Mouse (Mus musculus) hindbrain, embryonic 11.5 days (tissue): ENCODE measurements around the gene Stx8. TPM values are rescaled to one million over a fixed set of nuclear protein-coding genes. Genes with fewer than 3 reads are reported as not detected.
A peak's percentile ranks its signal among the peaks of the same experiment; 100 is the strongest.

Experiments used
- ATAC-seq: fragments of 200-750 bp; cut with Nextera tagmentation; 2 replicates; pipeline ENCODE4 v1.8.0; 2017; ENCODE audit warnings: mild to moderate bottlenecking, moderate TSS enrichment, moderate library complexity; ENCODE audit not compliant: low FRiP score
- DNase-seq: peaks from one replicate; pipeline ENCODE4 v3.0.0-alpha.2; 2015; ENCODE audit warnings: low spot score
- H3K27ac ChIP-seq: fragments of 300-500 bp; sonication (generic); 2 replicates; pipeline ENCODE4 v1.5.1; 2014; ENCODE audit warnings: mild to moderate bottlenecking, low read depth, low read length
- H3K27me3 ChIP-seq: fragments of 300-500 bp; sonication (generic); 2 replicates; pipeline ENCODE4 v1.6.1; 2014; ENCODE audit warnings: mild to moderate bottlenecking, low read length, moderate library complexity, mixed read lengths; ENCODE audit not compliant: control insufficient read depth, insufficient read depth
- H3K36me3 ChIP-seq: fragments of 300-500 bp; sonication (generic); 2 replicates; pipeline ENCODE4 v1.6.1; 2014; ENCODE audit warnings: mild to moderate bottlenecking, low read length, moderate library complexity, mixed read lengths; ENCODE audit not compliant: control insufficient read depth, insufficient read depth
- H3K4me1 ChIP-seq: fragments of 300-500 bp; sonication (generic); replicated peaks from 2 replicates; pipeline ENCODE4 v1.6.1; 2014; ENCODE audit warnings: low read length, mixed read lengths; ENCODE audit not compliant: control insufficient read depth, insufficient read depth
- H3K4me2 ChIP-seq: fragments of 300-500 bp; sonication (generic); replicated peaks from 2 replicates; pipeline ENCODE4 v1.6.1; 2014; ENCODE audit warnings: mild to moderate bottlenecking, low read depth, low read length
- H3K4me3 ChIP-seq: fragments of 300-500 bp; sonication (generic); 2 replicates; pipeline ENCODE4 v1.5.1; 2014; ENCODE audit warnings: low read depth, low read length
- H3K9ac ChIP-seq: fragments of 300-500 bp; sonication (generic); 2 replicates; pipeline ENCODE4 v1.6.1; 2014; ENCODE audit warnings: low read depth, low read length
- H3K9me3 ChIP-seq: fragments of 300-500 bp; sonication (generic); 2 replicates; pipeline ENCODE4 v1.6.1; 2016; ENCODE audit warnings: low read length; ENCODE audit not compliant: control insufficient read depth
- WGBS: fragments of 180-500 bp; shearing (Covaris S2); extraction: QIAGEN DNeasy Blood & Tissue Kit; methylation state at CpG from one replicate; pipeline ENCODE4 v1.1.7; 2014; 5-methylcytosine and 5-hydroxymethylcytosine counted together
- polyA plus RNA-seq: library from polyadenylated mRNA; unstranded; fragments of >200 nt; fragmentation: Nextera tagmentation; extraction: Ambion mirVana; gene quantifications from 2 replicates; pipeline ENCODE4 v1.2.1, GENCODE M21; 2014

Gene Stx8
- polyA plus RNA-seq, 1 experiment from 2014 or later: 63.0 TPM

DNA sequence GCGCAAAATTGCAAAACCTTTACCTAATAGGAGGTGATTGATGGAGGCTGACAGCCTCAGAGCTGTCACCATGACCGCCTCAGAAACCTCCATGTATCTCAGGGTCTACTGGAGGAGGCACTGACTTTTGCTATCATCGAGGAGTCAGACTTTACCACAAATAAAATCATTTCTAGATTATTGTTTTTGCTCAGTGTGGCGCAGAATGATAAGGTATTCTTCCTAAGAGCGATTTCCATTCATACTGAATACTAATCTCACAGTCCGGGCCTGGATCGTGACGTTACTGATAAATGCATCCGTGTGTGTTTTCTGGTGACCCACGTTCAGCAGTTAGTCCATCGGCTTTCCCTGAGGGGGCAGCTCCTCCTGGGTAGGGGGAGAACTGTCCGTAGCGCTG lies 153.1 kb downstream of the Stx8 start:
- Histone ChIP-seq H3K4me1 (peaks cover 8% of the 10 kb centered on the region), H3K4me2 (no peak overlapping the region), H3K27me3 (0 out of 2 replicates have a peak, but pooled peaks cover 2% of the 10 kb centered on the region), H3K27ac (no peak overlapping the region), H3K9ac (no peak overlapping the region), H3K4me3 (no peak overlapping the region), H3K9me3 (no peaks in the 10 kb centered on the region), H3K36me3 (no peaks in the 10 kb centered on the region)
- DNase-seq (no peak), ATAC-seq (no peak)
- 77% methylated on average over 13 of the region's 13 CpGs for WGBS

DNA sequence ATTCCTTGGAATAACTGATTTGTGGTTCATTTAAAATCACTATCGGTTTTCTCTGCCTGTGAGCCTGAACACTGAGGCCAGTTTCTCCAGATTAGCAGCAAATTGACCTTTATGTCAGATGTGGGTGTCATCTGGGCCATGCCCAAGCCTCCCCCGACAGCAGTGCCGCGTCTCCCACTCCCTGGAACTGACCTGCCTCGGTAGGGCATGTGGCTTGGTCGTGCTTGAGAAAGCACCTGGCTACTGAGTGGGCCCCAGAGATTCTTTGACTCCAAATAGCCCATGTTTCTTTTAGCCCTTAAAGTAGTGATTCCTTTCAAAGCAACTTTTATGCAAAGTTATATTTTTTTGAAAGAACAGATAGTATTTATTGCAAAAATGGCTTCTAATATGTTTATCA lies 155.3 kb downstream of the Stx8 start:
- peaks cover 6% of the 10 kb centered on the region for H3K4me1 ChIP-seq
- H3K4me2 ChIP-seq: no peak overlapping the region
- no peaks in the 10 kb centered on the region for H3K36me3 ChIP-seq
- no peak overlapping the region for H3K9ac ChIP-seq
- no peaks in the 10 kb centered on the region for H3K9me3 ChIP-seq
- no peak overlapping the region for H3K4me3 ChIP-seq
- WGBS: 25% methylated on average over 6 of the region's 6 CpGs
- DNase-seq (peak; percentile 20), ATAC-seq (no peak)
- H3K27me3 ChIP-seq: no peaks in the 10 kb centered on the region
- no peak overlapping the region for H3K27ac ChIP-seq

DNA sequence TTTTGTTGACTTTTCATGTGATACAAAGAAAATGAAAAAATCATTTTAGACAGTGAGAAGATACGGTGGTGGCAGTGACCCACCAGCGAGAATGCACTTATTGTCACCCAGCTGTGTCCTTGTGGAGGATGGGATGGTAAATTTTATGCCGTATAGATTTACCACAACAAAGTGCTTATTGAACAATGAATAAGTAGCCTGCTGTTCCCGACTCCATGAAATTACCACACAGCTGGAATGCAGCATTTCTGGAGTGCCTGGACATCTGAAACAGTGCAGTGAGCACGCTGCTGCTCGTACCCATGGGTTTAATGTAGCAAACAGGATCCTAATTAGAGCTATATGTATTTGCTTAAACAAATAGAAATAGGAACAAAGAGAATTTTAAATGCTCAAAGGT lies 155.7 kb downstream of the Stx8 start:
- Histone ChIP-seq H3K4me3 (no peak overlapping the region), H3K27ac (no peak overlapping the region), H3K27me3 (no peaks in the 10 kb centered on the region), H3K9me3 (no peaks in the 10 kb centered on the region), H3K4me1 (peaks cover 6% of the 10 kb centered on the region), H3K36me3 (no peaks in the 10 kb centered on the region), H3K4me2 (no peak overlapping the region), H3K9ac (no peak overlapping the region)
- DNase-seq (peak; percentile 26), ATAC-seq (no peak)
- 12% methylated on average over 6 of the region's 6 CpGs for WGBS

DNA sequence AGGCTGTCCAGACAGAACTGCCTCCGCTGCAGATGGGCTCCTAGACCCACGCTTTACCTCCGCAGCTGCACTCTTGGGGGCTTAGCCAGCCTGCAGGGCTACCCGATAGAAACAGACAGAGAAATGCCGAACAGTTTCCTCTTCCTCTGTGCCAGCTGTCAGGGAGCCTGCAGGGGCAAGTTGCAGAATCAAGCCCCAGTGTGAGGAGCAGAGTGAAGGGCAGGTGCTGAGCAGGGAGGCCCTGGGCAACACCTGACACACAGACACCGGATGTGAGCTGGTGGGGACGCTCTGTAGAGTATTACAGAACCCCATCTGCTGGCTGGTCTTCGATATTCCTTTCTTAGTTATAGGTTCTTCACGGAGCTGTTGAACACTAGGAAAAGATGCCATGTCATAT lies 160.1 kb downstream of the Stx8 start:
- no peaks in the 10 kb centered on the region for H3K36me3 ChIP-seq
- H3K4me1 ChIP-seq: peaks cover 3% of the 10 kb centered on the region
- WGBS: 87% methylated on average over 9 of the region's 9 CpGs
- no peaks in the 10 kb centered on the region for H3K27me3 ChIP-seq
- no peak overlapping the region for H3K9ac ChIP-seq
- no peak for DNase-seq
- H3K4me3 ChIP-seq: no peak overlapping the region
- H3K4me2 ChIP-seq: no peak overlapping the region
- no peak overlapping the region for H3K27ac ChIP-seq
- no peak for ATAC-seq
- no peaks in the 10 kb centered on the region for H3K9me3 ChIP-seq

DNA sequence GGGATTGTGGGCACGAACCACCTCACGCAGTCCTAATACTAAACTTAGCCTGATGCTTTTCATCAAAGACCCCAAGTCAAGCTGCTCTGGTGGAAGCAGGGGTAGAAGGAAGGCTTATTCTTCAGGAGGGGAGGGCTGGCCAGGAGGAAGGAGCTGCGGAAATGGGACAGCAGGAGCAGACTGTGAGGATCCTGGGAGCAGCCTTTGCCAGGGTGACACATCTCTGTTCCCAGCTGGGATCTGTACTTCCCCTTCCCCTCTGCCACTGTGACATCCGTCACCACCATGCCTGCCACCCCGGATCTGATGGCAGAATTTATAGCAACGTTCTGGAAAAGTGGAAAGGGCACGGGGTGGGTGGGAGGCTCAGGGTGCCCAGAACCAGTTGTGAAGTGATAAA lies 168.5 kb downstream of the Stx8 start:
- WGBS: 86% methylated on average over 7 of the region's 7 CpGs
- Histone ChIP-seq H3K9ac (no peak overlapping the region), H3K9me3 (no peaks in the 10 kb centered on the region), H3K27ac (no peak overlapping the region), H3K4me1 (no peaks in the 10 kb centered on the region), H3K36me3 (no peaks in the 10 kb centered on the region), H3K4me2 (no peak overlapping the region), H3K4me3 (no peak overlapping the region), H3K27me3 (no peaks in the 10 kb centered on the region)
- DNase-seq (no peak), ATAC-seq (no peak)

DNA sequence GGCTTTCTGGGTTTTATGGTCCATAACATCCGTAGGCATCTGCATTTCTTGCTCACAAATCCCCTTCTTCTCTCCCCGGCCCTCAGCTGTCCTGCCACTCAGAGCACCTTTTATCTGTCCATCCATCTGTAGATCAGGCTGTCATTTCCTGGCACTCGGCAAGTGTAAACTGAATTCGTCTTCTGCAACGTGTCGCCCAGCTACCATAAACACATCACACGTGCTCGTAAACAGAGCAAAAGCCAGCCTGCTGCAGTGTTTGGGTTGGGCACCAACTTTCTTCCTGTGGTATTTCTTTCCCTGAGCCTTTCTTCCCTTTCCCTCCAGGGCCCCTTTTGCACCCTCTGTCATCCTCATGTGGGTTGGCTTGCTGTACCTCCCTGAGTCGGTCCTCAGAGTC lies 169.4 kb downstream of the Stx8 start:
- Histone ChIP-seq H3K9ac (no peak overlapping the region), H3K36me3 (no peaks in the 10 kb centered on the region), H3K9me3 (no peaks in the 10 kb centered on the region), H3K4me3 (no peak overlapping the region), H3K27me3 (no peaks in the 10 kb centered on the region), H3K27ac (no peak overlapping the region), H3K4me1 (no peaks in the 10 kb centered on the region), H3K4me2 (no peak overlapping the region)
- DNase-seq (no peak), ATAC-seq (no peak)
- 68% methylated on average over 9 of the region's 9 CpGs for WGBS

DNA sequence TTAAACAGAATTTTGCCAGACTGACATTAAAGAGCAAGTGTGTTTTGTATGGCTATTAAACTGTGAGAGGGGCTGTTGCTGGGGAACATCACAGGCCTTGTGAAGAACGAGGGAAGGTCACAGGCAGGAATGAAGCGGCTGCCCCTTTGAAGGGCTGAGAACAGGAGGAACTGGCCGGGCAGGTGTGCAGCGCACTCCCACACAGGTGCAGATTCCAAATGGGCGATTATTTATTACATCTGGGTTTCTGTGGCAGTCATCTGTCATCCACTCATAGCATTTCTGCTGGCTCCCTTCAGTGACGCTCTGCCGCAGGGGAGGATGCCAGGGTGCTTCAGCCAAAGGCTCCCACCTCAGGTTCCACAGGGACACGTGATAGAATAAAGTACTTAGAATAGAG lies 170.7 kb downstream of the Stx8 start:
- no peaks in the 10 kb centered on the region for H3K4me1 ChIP-seq
- H3K9me3 ChIP-seq: no peaks in the 10 kb centered on the region
- no peaks in the 10 kb centered on the region for H3K36me3 ChIP-seq
- no peak overlapping the region for H3K4me3 ChIP-seq
- H3K9ac ChIP-seq: no peak overlapping the region
- no peak overlapping the region for H3K27ac ChIP-seq
- H3K27me3 ChIP-seq: no peaks in the 10 kb centered on the region
- DNase-seq: no peak
- 81% methylated on average over 8 of the region's 8 CpGs for WGBS
- no peak overlapping the region for H3K4me2 ChIP-seq
- ATAC-seq: no peak

DNA sequence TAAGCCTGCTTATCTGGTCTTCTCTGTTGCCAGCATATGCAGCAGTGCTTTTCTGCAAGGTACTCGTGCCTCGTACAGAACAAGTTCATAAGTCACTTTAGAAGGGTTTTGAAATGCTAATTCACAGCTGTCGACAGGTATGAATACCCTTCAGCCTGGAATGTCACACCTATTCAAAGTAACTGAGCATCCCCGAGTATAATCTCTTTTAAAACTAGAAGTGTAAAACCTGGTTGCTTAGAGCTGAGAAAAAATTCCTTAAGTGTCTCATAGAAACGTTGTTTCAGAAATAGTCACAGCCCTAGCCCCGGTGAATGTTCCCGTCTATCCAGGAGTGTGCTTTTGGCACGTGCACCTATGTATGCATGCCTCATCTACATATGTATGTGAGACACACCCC lies 176.3 kb downstream of the Stx8 start:
- Histone ChIP-seq H3K9ac (no peak overlapping the region), H3K9me3 (no peaks in the 10 kb centered on the region), H3K4me1 (peaks cover 26% of the 10 kb centered on the region), H3K4me2 (no peak overlapping the region), H3K4me3 (no peak overlapping the region), H3K36me3 (no peaks in the 10 kb centered on the region), H3K27me3 (no peaks in the 10 kb centered on the region), H3K27ac (no peak overlapping the region)
- no peak for ATAC-seq
- 43% methylated on average over 8 of the region's 8 CpGs for WGBS
- no peak for DNase-seq

DNA sequence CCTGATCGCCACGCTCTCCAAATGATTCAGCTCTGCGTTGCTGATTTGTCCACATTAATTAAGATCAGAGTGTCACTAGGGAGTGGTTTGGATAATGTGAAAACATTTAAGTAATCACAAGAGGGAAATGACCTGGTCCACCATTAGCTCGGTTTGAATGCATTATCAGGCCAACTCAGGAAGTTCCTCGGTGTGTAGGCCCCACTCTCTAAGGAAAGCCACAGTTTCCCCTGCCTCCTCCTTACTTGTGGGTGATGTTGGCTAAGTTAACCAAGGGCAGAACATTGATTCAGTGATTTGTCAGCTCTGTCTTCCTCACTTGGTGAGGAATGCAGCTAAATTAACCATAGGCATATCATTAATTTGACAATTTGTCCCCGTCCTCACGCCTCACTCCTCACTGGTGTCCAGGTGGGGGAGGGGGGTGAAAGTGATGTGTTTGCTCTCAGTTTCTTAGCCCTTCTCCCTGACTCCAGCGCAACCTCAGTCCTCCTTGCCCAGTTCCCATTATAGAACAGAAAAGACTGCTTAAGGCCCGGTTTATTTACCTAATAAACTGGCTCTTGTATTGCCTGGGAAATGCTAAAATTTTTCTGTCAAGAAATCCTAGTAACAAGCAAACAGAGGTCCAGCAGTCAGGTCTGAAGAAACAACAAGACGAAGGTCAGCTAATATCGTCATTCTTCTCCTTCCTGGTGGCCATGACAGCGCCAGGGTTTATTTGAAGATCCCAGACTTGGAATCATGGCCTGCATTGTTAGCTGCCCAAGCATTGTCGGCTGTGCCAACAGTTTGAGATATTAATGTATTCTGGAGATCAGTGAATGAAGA lies 178.5 kb downstream of the Stx8 start:
- WGBS: 32% methylated on average over 13 of the region's 13 CpGs
- H3K9ac ChIP-seq: peak overlapping the region; percentile 52
- H3K9me3 ChIP-seq: no peaks in the 10 kb centered on the region
- peak overlapping the region; percentile 86 for H3K27ac ChIP-seq
- no peaks in the 10 kb centered on the region for H3K36me3 ChIP-seq
- no peak for ATAC-seq
- peaks cover 29% of the 10 kb centered on the region for H3K4me1 ChIP-seq
- H3K27me3 ChIP-seq: no peaks in the 10 kb centered on the region
- DNase-seq: peak; percentile 40
- peak overlapping the region; percentile 26 for H3K4me2 ChIP-seq
- H3K4me3 ChIP-seq: no peak overlapping the region
